Mouse (Mus musculus): Measurements from ENCODE around the gene Taf12. TPM values are rescaled to one million over a fixed set of nuclear protein-coding genes. Genes with fewer than 3 reads are reported as not detected.

Gene Taf12
- 27.8 and 28.2 TPM in 2 replicates for polyA plus RNA-seq (2015; fragmentation: Nextera tagmentation; extraction: Ambion mirVana)

GRCm38 (mm10) chr4:132274156-132274862 lies at the start of gene Taf12:
Taf12 (plus strand) TSS chr4:132274375.
- Histone ChIP-seq H3K36me3 (replicated peaks; ENCODE audit: insufficient read depth, low read length) (no peaks in the 10 kb centered on the region), H3K4me1 (ENCODE audit: insufficient read depth) (peaks cover 18% of the 10 kb centered on the region), H3K27me3 (ENCODE audit: insufficient read depth, low read length) (no peaks in the 10 kb centered on the region), H3K9me3 (ENCODE audit: low read length) (no peaks in the 10 kb centered on the region), H3K9ac (replicated peaks) (peak within 1 kb of the TSS; percentile 91), H3K4me2 (ENCODE audit: low read depth, low read length) (peak within 1 kb of the TSS; percentile 78), H3K27ac (ENCODE audit: low read depth) (peak within 1 kb of the TSS; percentile 96), H3K4me3 (ENCODE audit: low read depth, low read length) (peak within 1 kb of the TSS; percentile 79)
- peak; percentile 86 for ATAC-seq
- TF ChIP-seq EP300 (IDR thresholded peaks at IDR 0.05; ENCODE audit: low read depth) (no peak; the same call in 1 of the 2 replicates), CTCF (IDR thresholded peaks at IDR 0.05; ENCODE audit: low read depth) (no peak)
- DNase-seq = peak; percentile 96
- under 1% methylated on average over 48 of the region's 48 CpGs for WGBS (ENCODE audit: insufficient replicate concordance)

- DNase-seq (no peak), ATAC-seq (no peak)
- WGBS (ENCODE audit: insufficient replicate concordance) = 62% methylated on average over 5 of the region's 5 CpGs
- H3K36me3 ChIP-seq (replicated peaks; ENCODE audit: insufficient read depth, low read length) = peaks cover 77% of the 10 kb centered on the region
- H3K9ac ChIP-seq (replicated peaks) = no peak overlapping the region
- no peaks in the 10 kb centered on the region for H3K27me3 ChIP-seq (ENCODE audit: insufficient read depth, low read length)
- no peaks in the 10 kb centered on the region for H3K9me3 ChIP-seq (ENCODE audit: low read length)
- no peak overlapping the region for H3K4me2 ChIP-seq (ENCODE audit: low read depth, low read length)
- H3K27ac ChIP-seq (ENCODE audit: low read depth) = no peak overlapping the region
- H3K4me3 ChIP-seq (ENCODE audit: low read depth, low read length) = no peak overlapping the region
- TF ChIP-seq CTCF (IDR thresholded peaks at IDR 0.05; ENCODE audit: low read depth) = no peak
- H3K4me1 ChIP-seq (ENCODE audit: insufficient read depth) = 0 out of 2 replicates have a peak, but pooled peaks cover 3% of the 10 kb centered on the region
Measured at GRCm38 (mm10) chr4:132230422-132230821, 43.8 kb upstream of the Taf12 start.

GRCm38 (mm10) chr4:132234710-132235109 lies 39.5 kb upstream of the Taf12 start:
- H3K4me3 ChIP-seq (ENCODE audit: low read depth, low read length) = no peak overlapping the region
- no peak overlapping the region for H3K9ac ChIP-seq (replicated peaks)
- peaks cover 61% of the 10 kb centered on the region for H3K36me3 ChIP-seq (replicated peaks; ENCODE audit: insufficient read depth, low read length)
- H3K27ac ChIP-seq (ENCODE audit: low read depth) = peak overlapping the region; percentile 57; the same call in 1 of the 2 replicates
- H3K27me3 ChIP-seq (ENCODE audit: insufficient read depth, low read length) = no peaks in the 10 kb centered on the region
- DNase-seq (peak; percentile 19), ATAC-seq (peak; percentile 91)
- WGBS (ENCODE audit: insufficient replicate concordance) = 73% methylated on average over 8 of the region's 8 CpGs
- H3K9me3 ChIP-seq (ENCODE audit: low read length) = no peaks in the 10 kb centered on the region
- H3K4me1 ChIP-seq (ENCODE audit: insufficient read depth) = 0 out of 2 replicates have a peak, but pooled peaks cover 3% of the 10 kb centered on the region
- TF ChIP-seq EP300 (IDR thresholded peaks at IDR 0.05; ENCODE audit: low read depth) = peak; percentile 8; the same call in 1 of the 2 replicates
- no peak for TF ChIP-seq CTCF (IDR thresholded peaks at IDR 0.05; ENCODE audit: low read depth)
- H3K4me2 ChIP-seq (ENCODE audit: low read depth, low read length) = no peak overlapping the region

GRCm38 (mm10) chr4:132238356-132238755 lies 35.8 kb upstream of the Taf12 start:
- peaks cover 51% of the 10 kb centered on the region for H3K36me3 ChIP-seq (replicated peaks; ENCODE audit: insufficient read depth, low read length)

GRCm38 (mm10) chr4:132240367-132240766 lies 33.8 kb upstream of the Taf12 start:
- DNase-seq (no peak), ATAC-seq (no peak)
- H3K27me3 ChIP-seq (ENCODE audit: insufficient read depth, low read length) = no peaks in the 10 kb centered on the region
- no peak overlapping the region for H3K4me2 ChIP-seq (ENCODE audit: low read depth, low read length)
- no peak overlapping the region for H3K4me3 ChIP-seq (ENCODE audit: low read depth, low read length)
- peaks cover 47% of the 10 kb centered on the region for H3K36me3 ChIP-seq (replicated peaks; ENCODE audit: insufficient read depth, low read length)
- TF ChIP-seq CTCF (IDR thresholded peaks at IDR 0.05; ENCODE audit: low read depth) = no peak
- TF ChIP-seq EP300 (IDR thresholded peaks at IDR 0.05; ENCODE audit: low read depth) = no peak
- WGBS (ENCODE audit: insufficient replicate concordance) = 43% methylated on average over 3 of the region's 3 CpGs
- H3K4me1 ChIP-seq (ENCODE audit: insufficient read depth) = no peaks in the 10 kb centered on the region; the same call in none of the 2 replicates
- no peak overlapping the region for H3K9ac ChIP-seq (replicated peaks)
- no peak overlapping the region for H3K27ac ChIP-seq (ENCODE audit: low read depth)
- H3K9me3 ChIP-seq (ENCODE audit: low read length) = no peaks in the 10 kb centered on the region

More at GRCm38 (mm10) chr4:132238356-132238755, 35.8 kb upstream of the Taf12 start:
- Histone ChIP-seq H3K27ac (ENCODE audit: low read depth) (no peak overlapping the region), H3K4me2 (ENCODE audit: low read depth, low read length) (no peak overlapping the region), H3K4me3 (ENCODE audit: low read depth, low read length) (no peak overlapping the region), H3K9ac (replicated peaks) (no peak overlapping the region), H3K9me3 (ENCODE audit: low read length) (no peaks in the 10 kb centered on the region), H3K4me1 (ENCODE audit: insufficient read depth) (peaks cover 3% of the 10 kb centered on the region), H3K27me3 (ENCODE audit: insufficient read depth, low read length) (no peaks in the 10 kb centered on the region)
- DNase-seq (no peak), ATAC-seq (no peak)
- WGBS (ENCODE audit: insufficient replicate concordance) = 87% methylated on average over 4 of the region's 4 CpGs
- TF ChIP-seq CTCF (IDR thresholded peaks at IDR 0.05; ENCODE audit: low read depth) = no peak
- no peak for TF ChIP-seq EP300 (IDR thresholded peaks at IDR 0.05; ENCODE audit: low read depth)

- Histone ChIP-seq H3K27ac (ENCODE audit: low read depth) (peak overlapping the region; percentile 66), H3K36me3 (replicated peaks; ENCODE audit: insufficient read depth, low read length) (peaks cover 45% of the 10 kb centered on the region), H3K4me1 (ENCODE audit: insufficient read depth) (peaks cover 6% of the 10 kb centered on the region), H3K4me3 (ENCODE audit: low read depth, low read length) (no peak overlapping the region), H3K9me3 (ENCODE audit: low read length) (no peaks in the 10 kb centered on the region), H3K27me3 (ENCODE audit: insufficient read depth, low read length) (no peaks in the 10 kb centered on the region), H3K9ac (replicated peaks) (no peak overlapping the region), H3K4me2 (ENCODE audit: low read depth, low read length) (no peak overlapping the region)
- TF ChIP-seq EP300 (IDR thresholded peaks at IDR 0.05; ENCODE audit: low read depth) (peak; percentile 89), CTCF (IDR thresholded peaks at IDR 0.05; ENCODE audit: low read depth) (no peak)
- DNase-seq (peak; percentile 59), ATAC-seq (peak; percentile 91)
- WGBS (ENCODE audit: insufficient replicate concordance) = 52% methylated on average over 3 of the region's 3 CpGs
Measured at GRCm38 (mm10) chr4:132241208-132241607, 33.0 kb upstream of the Taf12 start.

All from liver, postnatal 0 days (tissue).